Mouse (Mus musculus): Measurements from ENCODE around the gene Rgl3.

The Rgl3 gene

DNA sequence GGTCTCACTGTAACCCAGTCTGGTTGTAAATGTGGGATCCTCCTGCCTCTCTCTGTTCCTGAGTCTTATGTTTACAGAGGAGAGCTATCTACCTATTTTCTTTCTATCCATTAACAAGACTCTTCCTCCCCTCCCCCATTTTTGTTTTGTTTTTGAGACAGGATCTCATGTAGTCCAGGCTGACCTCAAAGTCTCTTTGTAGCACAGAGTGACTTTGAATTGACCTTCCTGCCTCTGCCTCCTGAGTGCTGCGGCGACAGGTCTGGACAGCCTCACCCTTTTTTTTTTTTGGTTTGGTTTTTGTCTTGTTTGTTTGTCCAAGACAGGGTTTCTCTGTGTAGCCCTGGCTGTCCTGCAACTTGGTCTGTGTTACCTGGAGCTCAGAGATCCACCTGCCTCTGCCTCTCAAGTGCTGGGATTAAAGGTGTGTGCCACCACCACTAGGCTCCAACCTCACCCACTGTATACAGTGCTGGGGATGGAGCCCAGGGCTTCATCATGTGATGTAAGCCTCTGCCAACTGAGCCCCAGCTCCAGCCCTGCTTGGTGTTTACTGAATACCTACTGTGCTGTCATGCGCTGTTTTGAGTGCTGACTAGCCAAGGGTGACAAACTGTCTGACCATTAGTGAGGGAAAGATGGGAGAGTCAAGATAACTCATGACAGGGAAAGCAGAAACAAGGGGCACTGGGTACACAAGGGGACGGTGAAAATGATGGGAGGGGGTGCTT, 10.7 kb downstream of the Rgl3 start:
- DNase-seq, result peak; percentile 46 to 57

GRCm38 (mm10) chr9:21977972-21978371, 11.3 kb downstream of the Rgl3 start:
- peak in 1 of 2 experiments; percentile 49 for DNase-seq

DNA sequence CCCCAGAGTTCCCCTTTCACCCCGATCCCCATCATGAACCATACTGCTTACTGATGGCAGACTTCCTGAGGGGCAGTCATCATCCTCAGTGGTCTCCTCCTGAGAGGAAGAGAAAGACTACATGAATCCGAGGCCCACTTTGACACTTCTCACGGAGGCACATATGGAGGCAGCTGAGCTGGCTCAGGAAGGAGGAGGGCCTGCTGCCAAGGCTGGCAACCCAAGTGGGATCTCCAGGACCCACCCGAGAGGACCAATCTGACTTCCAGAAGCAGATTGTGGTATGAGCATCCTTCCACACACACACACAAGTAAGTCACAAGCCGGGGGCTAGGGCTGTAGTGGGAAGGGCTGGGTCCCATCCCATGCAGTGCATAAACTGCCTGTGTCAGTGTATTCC, 11.9 kb downstream of the Rgl3 start:
- DNase-seq, result no peak

DNA sequence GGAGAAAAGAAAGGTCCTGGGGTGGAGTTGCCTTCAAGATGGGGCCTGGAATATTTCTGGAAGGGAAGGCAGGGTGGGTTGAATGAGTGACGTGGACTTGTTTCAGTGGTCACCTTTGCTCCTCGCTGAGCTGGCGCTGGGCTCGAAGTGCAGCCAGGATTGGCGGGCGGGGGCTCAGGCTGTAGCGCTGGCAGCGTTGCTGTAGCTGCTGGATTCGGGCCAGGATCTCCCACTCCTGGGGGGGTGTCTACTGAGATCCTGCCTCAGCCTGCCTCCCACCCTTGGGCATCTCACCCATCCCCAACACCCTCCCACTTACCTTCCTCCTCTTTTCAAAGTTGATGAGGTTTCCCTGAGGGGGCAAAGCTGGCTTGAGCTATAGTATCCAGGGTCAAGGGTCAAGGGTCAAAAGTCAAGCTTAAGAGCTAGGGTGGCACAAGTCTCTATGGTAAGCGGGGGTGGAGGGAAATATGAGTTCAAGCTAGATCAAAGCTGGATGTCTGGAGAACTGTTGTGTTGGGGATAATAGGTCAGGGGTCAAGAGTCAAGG, 12.5 kb downstream of the Rgl3 start:
- DNase-seq, result no peak

DNA sequence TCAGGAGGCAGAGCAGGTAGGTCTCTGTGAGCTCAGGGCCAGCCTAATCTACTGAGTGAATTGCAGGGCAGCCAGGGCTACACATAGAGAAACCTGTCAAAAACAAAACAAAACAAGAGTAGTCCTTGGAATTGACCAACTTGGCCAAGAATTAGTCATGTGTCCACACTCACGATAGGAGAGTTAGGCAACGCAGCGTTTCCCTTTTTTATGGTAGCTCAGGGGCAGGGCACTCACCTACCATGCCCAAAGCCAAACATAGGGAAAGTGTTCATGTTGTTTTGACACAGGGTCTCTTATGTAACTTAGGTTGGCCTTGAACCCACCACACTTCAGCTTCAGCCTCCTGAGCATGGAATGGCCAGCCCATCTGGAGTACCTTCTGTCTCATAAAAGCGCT, 19.9 kb downstream of the Rgl3 start:
- DNase-seq, result no peak

DNA sequence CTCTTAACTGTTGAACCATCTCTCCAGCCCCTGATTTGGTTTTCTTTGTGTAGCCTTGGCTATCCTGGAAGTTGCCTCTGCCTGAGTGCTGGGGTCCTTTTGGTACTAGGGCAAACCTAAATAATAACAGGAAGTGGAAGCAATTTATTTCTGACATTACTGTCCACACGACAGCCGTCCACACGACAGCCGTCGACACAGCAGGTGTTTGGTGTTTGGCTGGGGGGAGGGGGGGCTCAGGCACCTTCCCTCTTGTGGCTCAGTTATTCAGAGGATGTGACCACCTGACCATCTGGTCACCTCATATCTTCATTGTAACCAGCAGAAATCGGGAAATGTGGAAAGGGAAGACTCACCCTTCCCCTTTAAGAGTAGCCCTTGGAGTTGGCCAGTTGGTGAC, 20.4 kb downstream of the Rgl3 start:
- DNase-seq, result no peak

GRCm38 (mm10) chr9:21963417-21963816, 25.8 kb downstream of the Rgl3 start, which contains the start of gene Epor:
TSS of gene Epor (minus strand) at chr9:21963506.
- DNase-seq, result no peak

- DNase-seq, result peak; percentile 49 to 54
These were observed 26.7 kb downstream of the Rgl3 start for GRCm38 (mm10) chr9:21962416-21963059.

GRCm38 (mm10) chr9:21962010-21962409, 27.2 kb downstream of the Rgl3 start:
- DNase-seq, result no peak

- DNase-seq, result no peak
These were observed 27.8 kb downstream of the Rgl3 start for GRCm38 (mm10) chr9:21961366-21961980.

DNA sequence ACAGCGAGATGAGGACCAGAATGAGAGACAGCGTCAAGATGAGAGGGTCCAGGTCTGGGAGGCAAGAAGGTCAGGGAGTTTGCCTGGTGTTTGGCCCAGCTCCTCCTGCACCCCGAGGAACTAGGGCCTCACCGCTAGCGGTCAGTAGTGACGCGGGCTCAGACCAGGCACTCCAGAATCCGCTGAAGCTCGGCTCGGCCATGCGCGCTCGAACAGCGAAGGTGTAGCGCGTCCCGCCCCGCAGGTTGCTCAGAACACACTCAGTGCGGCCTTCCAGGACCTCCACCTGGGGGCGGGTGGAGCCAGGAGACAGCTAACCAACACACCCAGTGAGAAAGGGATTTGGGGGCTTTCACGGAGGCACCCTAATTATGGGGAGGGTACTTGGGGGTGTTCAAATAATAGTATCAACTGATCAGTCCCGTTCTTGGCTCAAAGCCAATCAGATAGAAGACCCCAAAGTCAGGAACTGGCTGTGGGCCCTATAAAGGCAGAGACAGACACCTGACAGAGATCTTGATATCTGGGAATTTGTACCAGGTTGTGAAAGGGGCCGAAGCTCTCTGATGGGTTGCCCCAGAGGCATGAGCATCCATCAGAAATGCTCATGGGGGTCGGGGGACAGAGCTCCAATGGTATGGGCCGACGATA, 28.6 kb downstream of the Rgl3 start:
- peak; percentile 33 to 53 for DNase-seq

GRCm38 (mm10) chr9:21960135-21960534, 29.1 kb downstream of the Rgl3 start:
- peak in 1 of 2 experiments; percentile 55 for DNase-seq

GRCm38 (mm10) chr9:21959244-21959643, 30.0 kb downstream of the Rgl3 start:
- DNase-seq, result no peak

DNA sequence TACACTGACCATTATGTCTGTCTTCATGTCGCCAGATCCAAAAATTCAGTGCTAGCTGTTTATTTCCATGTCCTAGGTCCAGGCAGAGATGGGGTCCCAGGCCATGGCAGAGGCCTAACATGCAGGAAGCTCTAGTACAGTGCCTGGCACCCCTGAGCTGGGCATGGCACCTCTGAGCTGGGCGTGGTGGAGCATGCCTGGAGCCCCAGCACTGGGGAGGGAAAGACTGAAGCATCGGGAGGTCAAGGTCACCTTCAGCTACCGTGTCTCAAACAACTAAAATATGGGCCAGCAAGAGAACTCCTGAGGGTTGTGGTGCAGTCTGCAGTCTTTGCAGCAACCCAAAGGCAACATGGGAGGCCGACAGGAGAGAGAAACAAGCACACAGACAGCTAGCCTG, 30.9 kb downstream of the Rgl3 start:
- no peak for DNase-seq

DNA sequence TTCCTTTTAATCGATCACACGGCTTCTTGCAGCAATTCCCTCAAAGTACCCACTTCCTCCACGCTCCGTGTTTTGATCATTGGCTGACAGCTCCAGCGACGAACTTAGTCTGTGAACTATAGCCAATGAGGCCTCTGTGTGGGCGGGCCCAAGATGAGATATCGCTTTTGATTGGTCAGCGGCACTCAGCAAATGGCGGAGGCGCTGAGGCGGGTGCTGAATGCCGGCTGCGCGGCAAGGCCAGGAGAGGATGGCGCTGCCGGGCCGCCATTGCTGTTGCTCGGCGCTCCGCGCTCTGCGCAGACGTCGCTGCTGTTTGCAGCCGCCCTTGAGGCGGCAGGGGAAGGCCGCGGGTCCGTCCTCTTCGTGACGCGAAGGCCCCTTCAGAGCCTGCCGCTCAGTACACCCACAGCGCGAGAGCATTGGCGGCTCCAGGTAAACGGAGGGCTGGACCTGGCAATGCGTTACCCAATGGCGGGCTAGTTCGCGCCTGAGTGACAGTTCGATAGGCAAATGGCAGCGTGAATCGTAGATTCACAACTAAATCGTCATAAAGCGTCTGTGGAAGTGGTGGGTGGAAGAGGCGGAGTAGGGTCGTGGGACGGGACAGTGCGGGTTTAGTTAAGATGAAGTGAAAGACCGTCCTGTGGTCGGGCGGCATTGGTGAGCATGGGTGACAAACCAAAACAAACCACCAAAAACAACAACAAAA, 33.5 kb downstream of the Rgl3 start, which contains the start of gene Swsap1:
Swsap1 (plus strand) TSS at position 186 of the 712 bp plus-strand sequence.
- DNase-seq, result peak; percentile 99 to 100

DNA sequence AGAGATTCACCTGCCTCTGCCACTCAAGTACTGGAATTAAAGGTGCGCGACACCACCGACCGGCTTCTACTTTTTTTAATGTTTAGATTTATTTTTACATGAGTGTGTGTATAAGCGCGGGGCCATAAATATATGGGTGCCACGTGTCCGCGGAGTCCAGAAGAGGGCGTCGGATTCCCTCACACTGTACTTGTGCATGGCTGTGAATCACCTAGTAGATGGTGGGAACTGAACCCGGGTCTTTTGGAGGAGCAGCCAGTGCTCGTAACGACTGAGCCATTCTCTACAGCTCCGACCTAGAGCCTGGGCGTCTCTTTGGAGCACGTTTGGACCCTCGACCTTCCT, 34.0 kb downstream of the Rgl3 start:
- DNase-seq, result no peak

DNA sequence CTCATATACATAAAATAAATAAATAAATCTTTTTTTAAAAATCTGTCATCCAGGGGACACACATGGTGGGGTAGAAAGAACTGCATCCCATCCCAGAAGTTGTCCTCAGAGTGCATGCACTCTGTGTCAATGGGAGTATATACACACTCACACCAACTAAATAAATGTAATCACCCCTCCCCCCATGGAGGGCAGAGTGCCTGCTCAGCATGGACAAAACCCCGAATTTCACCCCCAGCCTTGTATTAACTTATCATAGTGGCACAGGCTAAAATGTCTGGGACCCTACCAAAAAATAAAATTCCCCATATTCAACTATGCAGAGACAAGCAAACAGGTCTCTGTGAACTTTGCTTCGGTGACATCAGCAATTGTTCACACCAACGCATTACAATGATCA, 34.6 kb downstream of the Rgl3 start:
- DNase-seq, result no peak

DNA sequence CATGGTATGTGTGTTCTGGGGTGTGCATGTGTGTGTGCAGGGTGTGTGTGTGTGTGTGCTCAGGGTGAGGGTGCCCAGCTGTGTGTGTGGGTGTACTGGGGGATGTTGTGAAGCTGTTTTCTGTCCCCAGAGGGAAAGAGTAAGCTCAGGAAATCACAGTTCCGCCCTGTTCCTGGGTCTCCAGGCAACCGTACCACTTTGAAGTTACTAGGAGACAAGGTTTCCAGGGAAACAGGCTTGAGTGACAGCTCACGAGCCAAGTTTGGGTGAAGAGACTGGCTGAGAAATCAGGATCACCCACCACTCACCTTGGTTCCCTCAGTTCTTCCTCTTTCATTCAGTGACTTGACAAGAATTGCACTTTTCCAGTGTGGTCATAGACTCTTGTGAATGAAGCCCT, 35.6 kb downstream of the Rgl3 start:
- DNase-seq, result no peak

DNA sequence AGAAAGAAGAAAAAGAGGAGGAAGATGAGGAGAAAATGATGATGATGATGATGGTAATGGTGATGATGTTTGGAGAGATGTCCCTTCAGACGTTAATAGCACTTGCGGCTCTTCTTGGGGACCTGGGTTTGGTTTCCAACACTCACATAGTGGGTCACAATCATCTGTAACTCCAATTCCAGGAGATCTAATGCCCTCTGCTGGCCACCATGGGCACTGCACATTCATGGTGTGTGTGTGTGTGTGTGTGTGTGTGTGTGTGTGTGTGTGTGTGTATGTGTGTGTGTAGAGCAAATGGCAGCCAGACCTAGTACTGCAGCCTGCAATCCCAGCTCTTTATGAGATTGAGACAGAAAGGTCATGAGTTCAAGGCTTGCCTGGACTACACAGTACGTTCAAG, 37.3 kb downstream of the Rgl3 start:
- DNase-seq, result no peak

GRCm38 (mm10) chr9:21950322-21950721, 38.9 kb downstream of the Rgl3 start:
- peak in 1 of 2 experiments; percentile 72 for DNase-seq

- no peak for DNase-seq
These were observed 40.5 kb downstream of the Rgl3 start for GRCm38 (mm10) chr9:21948790-21949189.

DNA sequence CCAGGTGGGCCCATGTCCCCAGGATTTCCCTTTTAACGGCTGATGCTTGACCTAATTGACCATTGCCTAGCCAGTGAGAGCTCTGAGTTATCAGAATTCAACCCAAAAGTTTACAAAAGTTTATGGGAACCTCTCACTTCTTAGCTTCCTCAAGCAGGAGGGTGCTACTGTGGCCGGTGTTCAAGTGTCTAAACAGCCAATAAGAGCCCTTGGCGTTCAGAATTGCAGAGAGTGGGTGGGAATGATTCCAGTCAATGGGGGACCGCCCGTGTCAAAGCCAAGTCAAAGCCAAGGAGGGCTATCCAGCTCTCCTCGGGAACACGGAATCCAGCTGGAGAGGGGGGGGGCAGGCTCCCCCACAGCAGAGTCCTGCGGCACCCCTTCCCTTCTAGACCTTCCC, 41.1 kb downstream of the Rgl3 start:
- no peak for DNase-seq

All from kidney, adult 8-10 months (tissue).